Mouse (Mus musculus) heart, embryonic 15.5 days (tissue): Measurements from ENCODE around the gene Riok1. TPM values are rescaled to one million over a fixed set of nuclear protein-coding genes. Genes with fewer than 3 reads are reported as not detected.

ENCODE experiments used
- ATAC-seq: fragments of 200-750 bp; cut with Nextera tagmentation; replicated peaks from 2 replicates; pipeline ENCODE4 v1.8.0; 2017; ENCODE audit warnings: low read depth, moderate TSS enrichment; ENCODE audit not compliant: insufficient number of reproducible peaks, insufficient read depth, low FRiP score
- H3K27ac ChIP-seq: fragments of 300-500 bp; sonication (generic); 2 replicates; pipeline ENCODE4 v1.5.1; 2015; ENCODE audit warnings: mild to moderate bottlenecking, inconsistent platforms
- H3K27me3 ChIP-seq: fragments of 300-500 bp; sonication (generic); 2 replicates; pipeline ENCODE4 v1.6.1; 2015; ENCODE audit warnings: inconsistent platforms
- H3K36me3 ChIP-seq: fragments of 300-500 bp; sonication (generic); 2 replicates; pipeline ENCODE4 v1.6.1; 2015; ENCODE audit warnings: mild to moderate bottlenecking, inconsistent platforms
- H3K4me1 ChIP-seq: fragments of 300-500 bp; sonication (generic); replicated peaks from 2 replicates; pipeline ENCODE4 v1.6.1; 2015; ENCODE audit warnings: inconsistent platforms
- H3K4me2 ChIP-seq: fragments of 300-500 bp; sonication (generic); 2 replicates; pipeline ENCODE4 v1.6.1; 2015; ENCODE audit warnings: inconsistent platforms, mild to moderate bottlenecking, moderate library complexity
- H3K4me3 ChIP-seq: fragments of 300-500 bp; sonication (generic); 2 replicates; pipeline ENCODE4 v1.5.1; 2015; ENCODE audit warnings: mild to moderate bottlenecking, inconsistent platforms
- H3K9ac ChIP-seq: fragments of 300-500 bp; sonication (generic); 2 replicates; pipeline ENCODE4 v1.6.1; 2015; ENCODE audit warnings: mild to moderate bottlenecking, inconsistent platforms
- H3K9me3 ChIP-seq: fragments of 300-500 bp; sonication (generic); replicated peaks from 2 replicates; pipeline ENCODE4 v1.6.1; 2016; ENCODE audit warnings: inconsistent platforms
- whole genome bisulfite sequencing: fragments of 180-500 bp; shearing (Covaris S2); methylation state at CpG from one replicate; pipeline ENCODE4 v1.1.7; 2015; ENCODE audit warnings: mixed read lengths; 5-methylcytosine and 5-hydroxymethylcytosine counted together
- polyA plus RNA-seq: library from polyadenylated mRNA; unstranded; fragments of >200 nt; fragmentation: Nextera tagmentation; extraction: Ambion mirVana; gene quantifications from 2 replicates; pipeline ENCODE4 v1.2.1, GENCODE M21; 2015

Riok1 gene
- polyA plus RNA-seq, 1 experiment from 2014 or later = 29.6 TPM

- Histone ChIP-seq H3K4me2 (no peak overlapping the region), H3K27ac (no peak overlapping the region), H3K4me3 (no peak overlapping the region), H3K27me3 (no peaks in the 10 kb centered on the region), H3K36me3 (peaks cover 19% of the 10 kb centered on the region), H3K9me3 (no peaks in the 10 kb centered on the region), H3K9ac (no peak overlapping the region), H3K4me1 (no peaks in the 10 kb centered on the region)
- 66% methylated on average over 11 of the region's 11 CpGs for WGBS
- ATAC-seq = no peak
Observed at GRCm38 (mm10) chr13:38064854-38065663, 28.3 kb downstream of the Riok1 start.

DNA sequence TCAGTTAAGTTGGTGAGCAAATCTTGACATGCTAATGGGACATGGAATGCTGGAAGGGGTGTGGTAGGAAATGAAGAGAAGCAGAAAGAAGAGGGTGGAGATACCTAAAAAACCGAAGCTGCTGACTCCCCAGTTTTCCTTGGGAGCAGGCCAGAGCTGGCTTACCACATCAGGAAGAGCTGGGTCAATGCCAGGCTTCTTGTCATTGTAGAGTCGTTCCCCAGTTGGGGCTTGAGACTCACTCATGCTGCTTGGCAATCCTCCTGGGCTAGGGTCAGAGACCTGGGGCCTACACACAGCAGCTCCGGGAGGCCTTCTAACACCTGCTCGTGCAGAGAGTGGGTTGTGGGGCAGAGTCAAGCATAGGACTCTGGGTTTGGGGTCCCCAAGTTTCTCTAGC, 34.1 kb downstream of the Riok1 start:
- H3K9me3 ChIP-seq = no peaks in the 10 kb centered on the region
- 24% methylated on average over 4 of the region's 4 CpGs for WGBS
- no peak overlapping the region for H3K9ac ChIP-seq
- no peaks in the 10 kb centered on the region for H3K36me3 ChIP-seq
- H3K4me3 ChIP-seq = no peak overlapping the region
- no peaks in the 10 kb centered on the region for H3K27me3 ChIP-seq
- ATAC-seq = 0 out of 2 replicates have a peak, but pooled peaks have one; percentile 45
- H3K4me2 ChIP-seq = no peak overlapping the region
- H3K27ac ChIP-seq = peak overlapping the region; percentile 41
- peaks cover 23% of the 10 kb centered on the region for H3K4me1 ChIP-seq

GRCm38 (mm10) chr13:38073374-38074307, 36.8 kb downstream of the Riok1 start:
- no peak; the same call in 1 of the 2 replicates for ATAC-seq
- Histone ChIP-seq H3K9me3 (no peaks in the 10 kb centered on the region), H3K4me2 (no peak overlapping the region), H3K4me3 (no peak overlapping the region), H3K36me3 (no peaks in the 10 kb centered on the region), H3K27ac (peak overlapping the region; percentile 57), H3K4me1 (peaks cover 23% of the 10 kb centered on the region), H3K9ac (no peak overlapping the region), H3K27me3 (no peaks in the 10 kb centered on the region)
- 62% methylated on average over 18 of the region's 18 CpGs for WGBS

DNA sequence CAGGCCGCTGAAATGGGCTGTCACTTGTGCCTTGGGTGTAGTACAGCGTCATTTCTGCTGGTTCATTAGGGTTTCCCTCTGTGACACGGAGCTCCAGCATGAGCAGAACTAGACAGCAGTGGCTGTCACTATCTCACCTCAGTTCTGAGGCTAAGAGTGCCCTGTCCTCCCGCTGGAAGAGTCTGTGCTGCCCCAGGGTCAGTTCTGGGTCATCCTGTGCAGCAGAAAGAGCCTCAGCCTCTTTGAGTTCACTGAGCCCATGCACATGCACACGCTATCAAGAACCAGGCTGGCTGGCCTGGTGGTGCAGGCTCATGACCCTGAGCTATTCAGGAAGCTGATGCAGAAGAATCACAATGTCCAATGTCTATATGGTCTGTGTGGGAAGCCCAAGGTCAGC, 37.6 kb downstream of the Riok1 start:
- Histone ChIP-seq H3K27me3 (no peaks in the 10 kb centered on the region), H3K36me3 (no peaks in the 10 kb centered on the region), H3K9me3 (no peaks in the 10 kb centered on the region), H3K9ac (no peak overlapping the region), H3K4me1 (peaks cover 23% of the 10 kb centered on the region), H3K4me3 (no peak overlapping the region), H3K4me2 (no peak overlapping the region), H3K27ac (peak overlapping the region; percentile 57)
- 18% methylated on average over 5 of the region's 5 CpGs for WGBS
- peak; percentile 63; the same call in 1 of the 2 replicates for ATAC-seq

- no peak overlapping the region for H3K4me3 ChIP-seq
- H3K4me1 ChIP-seq = peaks cover 19% of the 10 kb centered on the region
- H3K27me3 ChIP-seq = no peaks in the 10 kb centered on the region
- no peaks in the 10 kb centered on the region for H3K9me3 ChIP-seq
- no peak overlapping the region for H3K9ac ChIP-seq
- no peak overlapping the region for H3K27ac ChIP-seq
- WGBS = 28% methylated on average over 11 of the region's 11 CpGs
- no peak overlapping the region for H3K4me2 ChIP-seq
- no peaks in the 10 kb centered on the region for H3K36me3 ChIP-seq
- ATAC-seq = no peak
Observed at GRCm38 (mm10) chr13:38077113-38077512, 40.3 kb downstream of the Riok1 start.

GRCm38 (mm10) chr13:38078836-38079235, 42.0 kb downstream of the Riok1 start:
- no peak overlapping the region for H3K9ac ChIP-seq
- H3K27ac ChIP-seq = no peak overlapping the region
- no peaks in the 10 kb centered on the region for H3K27me3 ChIP-seq
- H3K4me1 ChIP-seq = peaks cover 23% of the 10 kb centered on the region
- no peaks in the 10 kb centered on the region for H3K36me3 ChIP-seq
- WGBS = 51% methylated on average over 6 of the region's 6 CpGs
- H3K4me3 ChIP-seq = no peak overlapping the region
- no peaks in the 10 kb centered on the region for H3K9me3 ChIP-seq
- no peak for ATAC-seq
- no peak overlapping the region for H3K4me2 ChIP-seq

DNA sequence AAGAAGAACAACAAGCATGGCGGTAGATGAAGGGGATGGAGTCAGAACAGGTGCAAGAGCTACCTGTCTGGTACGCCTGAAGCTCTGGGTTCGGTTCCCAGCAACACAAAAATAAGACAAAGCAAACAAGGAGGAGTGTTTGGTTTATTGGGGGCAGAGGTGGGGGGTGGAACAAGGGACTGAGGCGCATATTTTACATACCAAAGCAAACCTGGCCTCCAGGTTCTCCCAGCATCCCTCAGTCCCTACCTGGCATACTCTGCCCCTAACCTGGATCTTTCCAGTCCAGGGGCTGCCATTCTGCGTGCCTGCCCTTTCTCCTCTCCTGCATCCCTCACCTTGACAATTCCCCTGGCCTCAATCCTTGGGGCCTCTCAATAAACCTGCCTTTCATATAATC, 42.6 kb downstream of the Riok1 start:
- no peak overlapping the region for H3K27ac ChIP-seq
- no peaks in the 10 kb centered on the region for H3K36me3 ChIP-seq
- no peaks in the 10 kb centered on the region for H3K27me3 ChIP-seq
- WGBS = 78% methylated on average over 5 of the region's 5 CpGs
- H3K4me3 ChIP-seq = no peak overlapping the region
- H3K9me3 ChIP-seq = no peaks in the 10 kb centered on the region
- no peak for ATAC-seq
- H3K4me1 ChIP-seq = peaks cover 18% of the 10 kb centered on the region
- no peak overlapping the region for H3K4me2 ChIP-seq
- no peak overlapping the region for H3K9ac ChIP-seq

DNA sequence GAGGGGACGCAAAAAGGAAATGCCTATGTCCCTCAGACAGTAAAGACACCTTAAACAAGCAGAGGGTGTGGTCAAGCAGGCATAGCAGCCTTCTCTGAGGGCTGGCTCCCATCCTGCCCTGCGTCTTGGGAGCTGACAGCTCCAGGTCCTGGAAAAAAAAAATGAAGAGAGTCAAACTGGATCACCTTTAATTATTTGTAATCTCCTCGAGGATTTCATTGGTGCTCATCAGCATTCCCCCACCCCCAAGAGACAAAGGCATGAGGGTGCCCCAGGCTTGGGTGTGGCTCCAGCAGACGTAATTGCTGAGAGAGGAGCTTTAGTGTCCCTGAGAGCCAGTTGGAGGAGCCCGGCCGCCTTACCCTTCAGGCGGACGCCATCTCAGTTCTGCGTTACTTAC, 43.2 kb downstream of the Riok1 start:
- Histone ChIP-seq H3K27me3 (no peaks in the 10 kb centered on the region), H3K36me3 (no peaks in the 10 kb centered on the region), H3K4me3 (no peak overlapping the region), H3K4me2 (no peak overlapping the region), H3K27ac (no peak overlapping the region), H3K9ac (no peak overlapping the region), H3K9me3 (no peaks in the 10 kb centered on the region), H3K4me1 (peaks cover 13% of the 10 kb centered on the region)
- 41% methylated on average over 9 of the region's 9 CpGs for WGBS
- no peak for ATAC-seq

GRCm38 (mm10) chr13:38080725-38081124, 43.9 kb downstream of the Riok1 start:
- no peak for ATAC-seq
- Histone ChIP-seq H3K9ac (no peak overlapping the region), H3K4me3 (no peak overlapping the region), H3K4me2 (no peak overlapping the region), H3K4me1 (peaks cover 13% of the 10 kb centered on the region), H3K9me3 (no peaks in the 10 kb centered on the region), H3K36me3 (no peaks in the 10 kb centered on the region), H3K27ac (no peak overlapping the region), H3K27me3 (no peaks in the 10 kb centered on the region)
- WGBS = 79% methylated on average over 14 of the region's 14 CpGs

DNA sequence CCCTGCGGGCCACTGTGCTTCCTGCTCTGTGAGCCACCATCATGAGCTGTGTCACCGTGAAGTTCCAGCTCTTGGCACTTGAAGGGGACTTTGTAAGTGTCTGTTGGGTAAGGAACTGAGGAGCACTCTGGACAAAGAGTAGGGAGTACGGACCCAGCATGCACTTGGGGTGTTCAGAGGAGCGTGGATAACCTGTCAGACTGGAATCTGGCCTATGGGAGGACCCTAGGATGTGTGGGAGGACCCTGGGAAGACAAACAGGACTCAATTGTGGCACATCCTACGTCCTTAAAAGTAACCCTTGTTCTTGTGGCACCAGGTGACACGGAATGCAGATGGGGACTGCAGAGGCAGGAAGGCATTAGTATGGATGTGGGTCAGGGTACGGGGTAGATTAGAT, 44.4 kb downstream of the Riok1 start:
- no peak for ATAC-seq
- WGBS = 74% methylated on average over 7 of the region's 7 CpGs
- H3K36me3 ChIP-seq = no peaks in the 10 kb centered on the region

GRCm38 (mm10) chr13:38086711-38087110, 49.9 kb downstream of the Riok1 start:
- no peak for ATAC-seq
- Histone ChIP-seq H3K36me3 (no peaks in the 10 kb centered on the region), H3K27me3 (no peaks in the 10 kb centered on the region), H3K4me3 (no peak overlapping the region), H3K4me2 (no peak overlapping the region), H3K9me3 (no peaks in the 10 kb centered on the region), H3K4me1 (peaks cover 23% of the 10 kb centered on the region), H3K27ac (no peak overlapping the region), H3K9ac (no peak overlapping the region)
- 30% methylated on average over 3 of the region's 3 CpGs for WGBS

More for the DNA sequence above, 44.4 kb downstream of the Riok1 start:
- no peak overlapping the region for H3K9ac ChIP-seq
- H3K27ac ChIP-seq = no peak overlapping the region
- H3K4me1 ChIP-seq = peaks cover 13% of the 10 kb centered on the region
- no peaks in the 10 kb centered on the region for H3K27me3 ChIP-seq
- H3K4me3 ChIP-seq = no peak overlapping the region
- no peak overlapping the region for H3K4me2 ChIP-seq
- no peaks in the 10 kb centered on the region for H3K9me3 ChIP-seq
